Mouse (Mus musculus): Measurements from ENCODE around the gene C1qtnf1.

DNA sequence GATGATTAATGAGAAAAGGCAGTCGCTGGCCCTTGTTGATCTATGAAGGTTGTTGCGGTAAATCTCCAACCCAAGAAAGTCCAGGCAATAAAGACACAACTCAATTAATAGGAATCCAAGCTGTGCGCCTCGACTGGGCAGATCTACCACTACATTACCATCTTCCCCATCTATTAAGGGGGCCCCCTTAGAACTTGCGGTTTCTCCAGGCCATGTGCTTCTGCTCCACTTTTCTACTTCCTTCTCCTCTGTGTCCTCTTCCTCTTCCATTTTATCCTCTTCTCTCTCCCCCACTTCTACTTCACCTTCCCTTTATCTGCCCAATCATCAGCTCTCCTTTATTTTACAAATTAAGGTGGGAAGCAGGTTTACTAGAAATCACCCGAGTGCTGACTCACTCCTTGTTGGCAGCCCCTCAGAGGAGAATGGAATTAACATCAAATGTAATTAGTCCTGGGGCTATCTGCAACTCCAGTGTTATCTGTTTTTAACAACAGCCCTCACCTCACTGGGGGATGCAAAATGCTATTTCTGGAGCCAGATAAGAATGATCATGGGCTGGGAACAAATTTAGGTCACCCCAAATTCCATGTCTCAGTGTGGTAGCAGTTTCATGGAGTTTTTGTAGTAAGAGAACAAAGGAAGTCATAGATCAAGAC lies 46.0 kb downstream of the C1qtnf1 start:
- TF ChIP-seq GATA1 (IDR thresholded peaks at IDR 0.05; ENCODE audit: borderline replicate concordance, low read length) (no peak), FLI1 (IDR thresholded peaks at IDR 0.05; ENCODE audit: low read length) (no peak)
